Mouse (Mus musculus) hindbrain, embryonic 15.5 days (tissue): ENCODE results near the gene Maml3. TPM values are rescaled to one million over a fixed set of nuclear protein-coding genes. Genes with fewer than 3 reads are reported as not detected.

Experiments
- ATAC-seq: fragments of 200-750 bp; cut with Nextera tagmentation; 2 replicates; pipeline ENCODE4 v1.8.0; 2017; ENCODE audit warnings: low read depth, moderate number of reproducible peaks, moderate TSS enrichment; ENCODE audit not compliant: low FRiP score
- H3K27ac ChIP-seq: fragments of 300-500 bp; sonication (generic); replicated peaks from 2 replicates; pipeline ENCODE4 v1.5.1; 2015; ENCODE audit warnings: mild to moderate bottlenecking, inconsistent platforms
- H3K27me3 ChIP-seq: fragments of 300-500 bp; sonication (generic); 2 replicates; pipeline ENCODE4 v1.6.1; 2015; ENCODE audit warnings: control low read depth, inconsistent platforms
- H3K36me3 ChIP-seq: fragments of 300-500 bp; sonication (generic); 2 replicates; pipeline ENCODE4 v1.6.1; 2015; ENCODE audit warnings: control low read depth, inconsistent platforms
- H3K4me1 ChIP-seq: fragments of 300-500 bp; sonication (generic); replicated peaks from 2 replicates; pipeline ENCODE4 v1.6.1; 2015; ENCODE audit warnings: control low read depth, inconsistent platforms
- H3K4me2 ChIP-seq: fragments of 300-500 bp; sonication (generic); 2 replicates; pipeline ENCODE4 v1.6.1; 2015; ENCODE audit warnings: moderate library complexity, mild to moderate bottlenecking, inconsistent platforms
- H3K4me3 ChIP-seq: fragments of 300-500 bp; sonication (generic); 2 replicates; pipeline ENCODE4 v1.5.1; 2015; ENCODE audit warnings: mild to moderate bottlenecking, inconsistent platforms
- H3K9ac ChIP-seq: fragments of 300-500 bp; sonication (generic); 2 replicates; pipeline ENCODE4 v1.6.1; 2015; ENCODE audit warnings: inconsistent platforms
- H3K9me3 ChIP-seq: fragments of 300-500 bp; sonication (generic); 2 replicates; pipeline ENCODE4 v1.6.1; 2016; ENCODE audit warnings: control low read depth, inconsistent platforms
- WGBS: fragments of 180-500 bp; shearing (Covaris S2); methylation state at CpG from one replicate; pipeline ENCODE4 v1.1.7; 2015; 5-methylcytosine and 5-hydroxymethylcytosine counted together
- polyA plus RNA-seq: library from polyadenylated mRNA; unstranded; fragments of >200 nt; fragmentation: Nextera tagmentation; extraction: Ambion mirVana; gene quantifications from 2 replicates; pipeline ENCODE4 v1.2.1, GENCODE M21; 2015

The Maml3 gene
- polyA plus RNA-seq = 7.7 and 7.8 TPM in 2 replicates

DNA sequence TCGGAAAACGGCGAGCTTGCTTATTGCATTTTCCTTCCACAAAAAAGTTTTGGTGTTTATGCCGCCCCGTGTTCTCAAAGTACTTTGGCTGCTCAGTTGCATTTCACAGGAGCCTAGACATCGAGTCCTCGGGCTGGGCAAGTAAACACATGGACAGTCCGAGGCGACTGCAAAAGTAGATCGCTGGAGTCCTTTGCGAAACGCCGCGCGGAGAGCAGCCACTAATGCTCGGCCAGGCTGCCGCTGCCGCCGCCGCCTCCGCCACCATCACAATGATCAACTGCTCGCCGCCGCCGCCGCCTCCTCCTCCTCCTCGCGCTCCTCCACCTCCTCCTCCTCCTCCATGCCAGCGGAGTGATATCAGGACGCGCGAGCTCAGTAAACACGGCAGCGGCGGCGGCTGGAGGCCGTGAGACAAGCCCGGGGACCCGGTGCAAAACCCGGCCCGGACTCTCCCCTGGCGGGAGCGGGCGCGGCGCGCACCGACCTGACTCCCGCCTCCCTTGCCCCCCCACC lies at the start of gene Maml3:
Gene Maml3, minus strand, starts transcription at position 441 of the 516 bp plus-strand sequence.
- peak within 1 kb of the TSS; percentile 74 for H3K4me3 ChIP-seq
- peak within 1 kb of the TSS; percentile 87 for H3K4me2 ChIP-seq
- WGBS = under 1% methylated on average over 41 of the region's 49 CpGs
- peak; percentile 33 for ATAC-seq
- no peaks in the 10 kb centered on the region for H3K9me3 ChIP-seq
- H3K9ac ChIP-seq = peak within 1 kb of the TSS; percentile 75
- H3K4me1 ChIP-seq = peaks cover 18% of the 10 kb centered on the region
- peak within 1 kb of the TSS; percentile 99 for H3K27ac ChIP-seq
- H3K36me3 ChIP-seq = no peaks in the 10 kb centered on the region
- H3K27me3 ChIP-seq = no peaks in the 10 kb centered on the region

DNA sequence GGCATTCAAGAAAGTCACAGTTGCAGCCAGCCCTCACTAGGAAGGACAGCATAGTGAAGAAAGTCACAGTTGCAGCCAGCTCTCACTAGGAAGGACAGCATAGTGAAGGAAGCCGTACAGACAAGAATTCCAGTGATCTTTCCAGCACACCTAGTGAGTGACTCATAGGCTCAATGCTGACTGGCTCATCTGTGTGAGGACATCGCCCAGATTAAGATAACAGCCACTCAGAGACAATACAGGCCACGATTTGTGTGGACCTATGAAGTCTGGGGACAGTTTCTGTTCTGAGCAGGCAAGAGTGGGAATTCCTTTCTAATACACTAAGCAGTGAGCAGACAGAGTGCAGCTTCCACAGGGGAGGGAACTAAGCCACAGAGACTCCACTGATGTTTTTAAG lies 46.3 kb upstream of the Maml3 start:
- Histone ChIP-seq H3K36me3 (no peaks in the 10 kb centered on the region), H3K4me1 (no peaks in the 10 kb centered on the region), H3K9ac (no peak overlapping the region), H3K9me3 (no peaks in the 10 kb centered on the region), H3K27me3 (no peaks in the 10 kb centered on the region), H3K27ac (no peak overlapping the region), H3K4me3 (no peak overlapping the region), H3K4me2 (no peak overlapping the region)
- WGBS = 68% methylated on average over 3 of the region's 3 CpGs
- no peak for ATAC-seq

- no peaks in the 10 kb centered on the region for H3K27me3 ChIP-seq
- no peak overlapping the region for H3K4me2 ChIP-seq
- H3K4me3 ChIP-seq = no peak overlapping the region
- H3K27ac ChIP-seq = no peak overlapping the region
- no peaks in the 10 kb centered on the region for H3K9me3 ChIP-seq
- H3K9ac ChIP-seq = no peak overlapping the region
- WGBS = 56% methylated on average over 4 of the region's 4 CpGs
- no peaks in the 10 kb centered on the region for H3K4me1 ChIP-seq
- no peaks in the 10 kb centered on the region for H3K36me3 ChIP-seq
- no peak for ATAC-seq
Measured at GRCm38 (mm10) chr3:52148301-52148700, 43.4 kb upstream of the Maml3 start.

DNA sequence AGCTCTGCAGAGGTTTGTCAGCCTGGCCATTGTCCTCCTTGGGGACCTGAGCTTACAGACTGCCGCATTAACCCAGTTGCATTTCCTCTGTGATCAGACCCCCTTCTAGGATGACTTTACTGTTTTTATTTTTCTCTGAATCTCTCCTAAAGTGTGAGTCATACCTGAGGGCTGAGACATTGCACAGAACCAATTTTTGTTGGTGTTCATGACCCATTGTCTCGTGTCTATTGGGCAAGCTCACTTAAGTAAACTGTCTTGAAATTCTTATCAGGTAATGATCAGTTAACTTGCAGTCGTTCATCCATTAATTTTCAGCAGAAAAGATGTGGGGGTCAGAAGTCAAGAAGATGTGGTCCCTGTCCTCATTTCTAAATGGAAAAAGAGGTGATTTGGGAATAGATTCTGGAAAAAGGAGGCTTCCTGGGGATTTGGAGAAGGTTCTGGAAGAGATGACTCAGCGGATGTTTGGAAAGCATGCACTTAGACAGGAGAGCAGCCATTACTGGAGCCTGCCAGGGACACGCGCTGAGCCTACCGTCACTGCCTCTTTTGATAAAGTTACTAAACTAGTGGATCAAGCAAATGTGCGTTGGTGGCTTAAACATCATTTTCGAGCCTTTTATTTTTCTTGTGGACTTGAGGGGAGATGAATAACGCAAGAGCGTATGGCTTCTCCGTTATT lies 40.0 kb upstream of the Maml3 start:
- no peak overlapping the region for H3K27ac ChIP-seq
- no peak overlapping the region for H3K4me3 ChIP-seq
- no peak overlapping the region for H3K4me2 ChIP-seq
- H3K27me3 ChIP-seq = no peaks in the 10 kb centered on the region
- ATAC-seq = no peak
- no peaks in the 10 kb centered on the region for H3K4me1 ChIP-seq
- no peak overlapping the region for H3K9ac ChIP-seq
- 88% methylated on average over 12 of the region's 12 CpGs for WGBS
- no peaks in the 10 kb centered on the region for H3K36me3 ChIP-seq
- H3K9me3 ChIP-seq = no peaks in the 10 kb centered on the region

DNA sequence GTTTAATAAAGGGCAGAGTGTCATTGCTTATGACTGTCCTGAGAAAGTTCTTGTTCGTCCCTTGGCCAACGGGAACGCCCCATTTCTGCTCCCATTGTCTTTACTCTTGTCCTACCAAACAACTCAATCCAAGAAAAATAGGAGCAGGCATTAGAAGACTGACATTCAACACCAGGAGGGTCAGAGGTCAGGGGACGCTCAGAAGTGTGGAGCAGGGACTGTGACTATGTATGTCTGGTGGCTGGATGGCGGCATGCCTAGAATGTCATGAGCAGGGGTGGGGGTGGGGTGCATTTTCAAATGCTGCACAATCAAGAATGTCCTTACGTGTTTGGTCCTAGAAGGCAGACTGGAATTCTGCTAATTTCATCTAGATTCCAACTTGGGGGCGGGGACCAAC lies 38.1 kb upstream of the Maml3 start:
- 67% methylated on average over 7 of the region's 7 CpGs for WGBS
- no peak overlapping the region for H3K4me3 ChIP-seq
- ATAC-seq = no peak
- H3K36me3 ChIP-seq = no peaks in the 10 kb centered on the region
- no peak overlapping the region for H3K4me2 ChIP-seq
- no peaks in the 10 kb centered on the region for H3K4me1 ChIP-seq
- no peak overlapping the region for H3K9ac ChIP-seq
- no peaks in the 10 kb centered on the region for H3K9me3 ChIP-seq
- H3K27ac ChIP-seq = no peak overlapping the region
- H3K27me3 ChIP-seq = no peaks in the 10 kb centered on the region

DNA sequence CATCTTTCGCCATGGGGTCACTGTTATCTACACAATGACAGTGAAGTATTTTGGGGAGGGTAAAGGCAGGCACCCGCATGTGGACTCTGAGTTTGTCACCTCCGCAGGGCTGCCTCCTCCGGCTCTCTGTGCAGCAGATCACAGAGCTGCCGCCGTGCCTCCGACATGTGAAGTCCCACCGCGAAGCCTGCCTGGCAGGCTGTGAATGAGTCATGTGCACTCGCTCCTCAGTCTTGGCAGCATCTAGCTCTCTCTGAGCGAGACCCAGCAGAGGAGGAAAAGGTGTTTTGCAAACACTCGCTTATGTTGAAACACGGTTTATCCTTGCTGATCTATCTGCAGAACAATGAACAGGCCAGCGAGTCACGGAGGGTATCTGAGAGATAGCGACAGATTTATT lies 35.3 kb upstream of the Maml3 start:
- Histone ChIP-seq H3K27ac (no peak overlapping the region), H3K36me3 (no peaks in the 10 kb centered on the region), H3K4me2 (no peak overlapping the region), H3K27me3 (no peaks in the 10 kb centered on the region), H3K4me1 (no peaks in the 10 kb centered on the region), H3K9ac (no peak overlapping the region), H3K4me3 (no peak overlapping the region), H3K9me3 (no peaks in the 10 kb centered on the region)
- WGBS = 70% methylated on average over 16 of the region's 16 CpGs
- ATAC-seq = no peak

DNA sequence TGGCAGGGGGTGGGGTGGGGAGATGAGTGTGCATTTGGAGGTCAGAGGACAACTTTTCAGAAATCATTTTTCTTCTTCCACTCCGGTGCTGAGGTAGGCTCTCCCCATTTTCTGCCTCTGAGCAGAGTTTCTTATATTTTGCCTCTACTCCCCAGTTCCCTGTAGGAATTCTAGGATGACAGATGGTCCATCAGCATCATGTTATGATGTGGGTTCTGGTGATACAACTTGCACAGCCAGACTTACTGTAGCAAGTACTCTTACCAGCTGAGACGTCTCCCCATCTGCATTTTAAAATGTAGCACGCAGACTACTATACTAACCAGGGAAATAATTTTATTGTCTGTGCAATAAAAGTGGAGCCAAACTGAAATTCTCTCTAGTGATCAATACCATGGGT lies 20.5 kb upstream of the Maml3 start:
- no peak overlapping the region for H3K4me2 ChIP-seq
- no peak overlapping the region for H3K4me3 ChIP-seq
- ATAC-seq = no peak
- H3K27ac ChIP-seq = no peak overlapping the region
- H3K36me3 ChIP-seq = no peaks in the 10 kb centered on the region
- H3K9ac ChIP-seq = no peak overlapping the region
- H3K27me3 ChIP-seq = no peaks in the 10 kb centered on the region
- WGBS = 79% methylated on average over 3 of the region's 3 CpGs
- no peaks in the 10 kb centered on the region for H3K9me3 ChIP-seq
- H3K4me1 ChIP-seq = no peaks in the 10 kb centered on the region

- ATAC-seq = no peak
- Histone ChIP-seq H3K4me2 (no peak overlapping the region), H3K4me1 (no peaks in the 10 kb centered on the region), H3K9me3 (no peaks in the 10 kb centered on the region), H3K27ac (no peak overlapping the region), H3K4me3 (no peak overlapping the region), H3K9ac (no peak overlapping the region), H3K36me3 (no peaks in the 10 kb centered on the region), H3K27me3 (no peaks in the 10 kb centered on the region)
- 78% methylated on average over 4 of the region's 4 CpGs for WGBS
Measured at GRCm38 (mm10) chr3:52120858-52121257, 16.0 kb upstream of the Maml3 start.

DNA sequence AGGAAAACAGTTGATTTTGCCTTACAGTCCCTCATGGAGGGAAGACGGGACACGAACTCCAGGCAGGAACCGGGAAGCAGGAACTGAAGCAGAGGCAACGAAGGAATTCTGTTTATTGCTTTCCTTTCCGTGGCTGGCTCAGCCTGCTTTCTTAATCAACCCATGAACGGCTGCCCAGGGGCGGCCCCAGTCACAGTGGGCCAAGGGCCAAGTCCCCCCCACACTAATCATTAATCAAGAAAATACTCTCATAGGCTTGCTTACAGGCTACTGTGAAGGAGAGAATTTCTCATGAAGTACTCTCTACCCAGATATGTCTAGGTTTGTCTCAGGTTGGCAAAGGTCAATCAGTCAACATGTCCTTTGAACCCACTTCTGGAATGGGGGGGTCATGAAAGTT lies 14.3 kb upstream of the Maml3 start:
- ATAC-seq = no peak
- WGBS = 85% methylated on average over 7 of the region's 7 CpGs
- Histone ChIP-seq H3K4me1 (no peaks in the 10 kb centered on the region), H3K4me2 (no peak overlapping the region), H3K27me3 (no peaks in the 10 kb centered on the region), H3K36me3 (no peaks in the 10 kb centered on the region), H3K9me3 (no peaks in the 10 kb centered on the region), H3K4me3 (no peak overlapping the region), H3K27ac (no peak overlapping the region), H3K9ac (no peak overlapping the region)

DNA sequence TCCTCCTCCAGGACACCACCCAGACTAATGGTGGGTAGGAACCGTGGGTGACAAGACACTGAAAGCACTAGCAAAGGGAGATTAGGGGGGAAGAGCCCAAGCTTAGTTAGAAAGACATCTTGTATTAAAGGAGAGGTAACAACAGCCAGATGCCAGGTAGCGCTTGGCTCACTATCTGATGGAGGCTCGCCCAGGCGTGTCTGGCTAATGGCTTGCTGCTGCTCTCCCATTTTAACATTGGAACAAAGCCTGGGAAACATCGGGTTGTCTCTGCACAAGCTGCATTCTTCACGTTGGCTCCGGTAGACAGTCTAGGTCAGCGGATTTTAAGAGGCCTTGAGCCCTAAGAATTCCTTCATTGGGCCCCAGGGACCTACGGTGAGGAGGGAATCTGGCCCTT lies 10.5 kb upstream of the Maml3 start:
- 70% methylated on average over 9 of the region's 9 CpGs for WGBS
- Histone ChIP-seq H3K4me1 (no peaks in the 10 kb centered on the region), H3K9me3 (no peaks in the 10 kb centered on the region), H3K4me3 (no peak overlapping the region), H3K9ac (no peak overlapping the region), H3K27me3 (no peaks in the 10 kb centered on the region), H3K4me2 (no peak overlapping the region), H3K27ac (0 out of 2 replicates have a peak overlapping the region, but pooled peaks have one; percentile 12), H3K36me3 (no peaks in the 10 kb centered on the region)
- no peak for ATAC-seq

GRCm38 (mm10) chr3:52108027-52108426 lies 3.2 kb upstream of the Maml3 start:
- no peaks in the 10 kb centered on the region for H3K27me3 ChIP-seq
- H3K27ac ChIP-seq = no peak overlapping the region
- no peak overlapping the region for H3K9ac ChIP-seq
- H3K4me2 ChIP-seq = no peak overlapping the region
- no peak overlapping the region for H3K4me3 ChIP-seq
- no peaks in the 10 kb centered on the region for H3K9me3 ChIP-seq
- no peaks in the 10 kb centered on the region for H3K4me1 ChIP-seq
- H3K36me3 ChIP-seq = no peaks in the 10 kb centered on the region
- ATAC-seq = no peak

- peak overlapping the region; percentile 74 for H3K4me3 ChIP-seq
- no peaks in the 10 kb centered on the region for H3K36me3 ChIP-seq
- no peaks in the 10 kb centered on the region for H3K27me3 ChIP-seq
- WGBS = 0% methylated on average over 13 of the region's 20 CpGs
- no peak for ATAC-seq
- H3K27ac ChIP-seq = peak overlapping the region; percentile 99
- no peaks in the 10 kb centered on the region for H3K9me3 ChIP-seq
- H3K4me2 ChIP-seq = peak overlapping the region; percentile 87
- H3K9ac ChIP-seq = peak overlapping the region; percentile 75
- peaks cover 13% of the 10 kb centered on the region for H3K4me1 ChIP-seq
Measured at GRCm38 (mm10) chr3:52105156-52105555, 280 bp upstream of the Maml3 start.

DNA sequence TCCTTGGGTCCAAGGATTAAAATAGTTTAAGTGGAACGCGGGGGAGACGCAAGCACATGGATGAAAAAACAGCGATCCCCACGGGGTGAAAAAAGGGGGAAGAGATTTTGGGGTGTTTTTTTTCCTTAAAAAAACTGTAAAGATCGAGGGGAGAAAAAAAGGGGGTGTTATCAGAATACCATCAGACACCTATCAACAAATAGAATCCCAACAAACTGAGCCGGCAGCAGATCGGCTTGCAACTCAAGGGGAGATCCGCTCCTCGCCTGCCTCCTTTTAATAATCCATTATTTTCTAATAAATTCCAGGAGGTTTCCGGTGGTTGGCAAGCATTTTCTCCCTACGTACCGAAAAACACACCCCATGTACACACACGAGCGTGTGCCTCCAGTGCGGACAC lies 668 bp downstream of the Maml3 start:
- under 1% methylated on average over 16 of the region's 16 CpGs for WGBS
- no peak for ATAC-seq
- H3K4me1 ChIP-seq = peaks cover 19% of the 10 kb centered on the region
- peak overlapping the region; percentile 75 for H3K9ac ChIP-seq
- no peaks in the 10 kb centered on the region for H3K36me3 ChIP-seq
- H3K4me3 ChIP-seq = peak overlapping the region; percentile 74
- H3K27ac ChIP-seq = peak overlapping the region; percentile 99
- H3K27me3 ChIP-seq = no peaks in the 10 kb centered on the region
- H3K4me2 ChIP-seq = peak overlapping the region; percentile 87
- H3K9me3 ChIP-seq = no peaks in the 10 kb centered on the region
